Mouse (Mus musculus) CD4-positive helper T cell, adult 2 months (primary cell): ENCODE results near the gene Ttc34.

Experiments used
- DNase-seq: peaks from one replicate; pipeline ENCODE4 v3.0.0-alpha.2; 2012; ENCODE audit warnings: low read depth, missing footprints, low spot score

The Ttc34 gene

DNA sequence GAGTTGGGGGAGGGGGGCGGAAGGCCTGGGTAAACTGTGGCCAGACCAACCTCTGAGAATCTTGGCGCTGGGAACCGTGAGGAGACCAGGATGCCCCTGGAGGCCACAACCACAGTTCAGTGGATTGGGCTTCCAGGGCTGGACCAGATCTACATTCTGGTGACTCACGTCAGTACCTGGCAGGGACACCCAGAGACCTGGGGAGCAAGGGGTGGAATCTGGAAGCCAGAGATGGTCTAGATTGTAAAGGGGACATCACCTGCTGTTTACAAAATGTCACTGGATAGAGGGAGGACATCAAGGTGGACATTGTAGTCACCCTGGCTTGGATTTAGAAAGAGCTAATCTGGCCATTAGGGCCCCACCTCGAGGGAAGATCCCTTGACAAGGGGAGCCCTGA is 58.3 kb downstream of the Ttc34 start:
- DNase-seq = no peak

DNA sequence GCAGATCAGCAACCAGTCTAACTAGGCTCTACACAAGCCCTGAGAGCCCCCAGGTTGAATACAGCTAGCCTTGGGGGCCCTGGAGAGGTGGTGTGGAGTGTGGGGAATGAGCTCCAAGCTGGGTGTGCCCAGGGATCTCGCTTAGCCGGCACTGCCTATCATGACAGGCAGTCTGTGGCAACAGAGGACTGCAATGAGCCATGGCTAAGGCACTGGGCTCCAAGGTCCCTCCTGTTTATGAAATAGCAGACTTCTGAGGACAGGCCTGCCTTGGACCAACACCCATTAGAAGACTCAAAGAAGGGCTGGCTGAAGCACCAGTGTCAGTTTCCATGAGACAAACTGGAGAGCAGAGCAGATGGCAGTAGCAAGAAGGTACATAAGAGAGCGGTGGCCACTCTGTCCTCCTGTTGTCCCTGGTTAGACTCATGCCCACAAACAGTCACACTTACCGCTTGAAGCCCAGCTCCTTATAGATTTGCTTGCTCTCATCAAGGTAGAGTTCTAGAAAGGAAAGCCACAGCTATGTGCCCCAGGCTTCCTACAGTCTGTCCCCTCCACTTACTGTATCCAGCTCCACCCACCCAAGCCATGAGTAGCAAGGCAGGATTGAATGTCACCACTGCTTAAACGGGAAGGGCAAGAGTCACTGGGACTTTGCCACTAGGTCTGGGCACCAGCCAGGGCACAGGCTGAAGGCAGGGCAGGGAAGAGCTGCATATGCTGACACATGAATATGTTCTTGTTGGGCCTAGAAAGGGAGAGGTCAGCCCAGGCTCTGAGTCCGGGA is 60.6 kb downstream of the Ttc34 start:
- DNase-seq = no peak

DNA sequence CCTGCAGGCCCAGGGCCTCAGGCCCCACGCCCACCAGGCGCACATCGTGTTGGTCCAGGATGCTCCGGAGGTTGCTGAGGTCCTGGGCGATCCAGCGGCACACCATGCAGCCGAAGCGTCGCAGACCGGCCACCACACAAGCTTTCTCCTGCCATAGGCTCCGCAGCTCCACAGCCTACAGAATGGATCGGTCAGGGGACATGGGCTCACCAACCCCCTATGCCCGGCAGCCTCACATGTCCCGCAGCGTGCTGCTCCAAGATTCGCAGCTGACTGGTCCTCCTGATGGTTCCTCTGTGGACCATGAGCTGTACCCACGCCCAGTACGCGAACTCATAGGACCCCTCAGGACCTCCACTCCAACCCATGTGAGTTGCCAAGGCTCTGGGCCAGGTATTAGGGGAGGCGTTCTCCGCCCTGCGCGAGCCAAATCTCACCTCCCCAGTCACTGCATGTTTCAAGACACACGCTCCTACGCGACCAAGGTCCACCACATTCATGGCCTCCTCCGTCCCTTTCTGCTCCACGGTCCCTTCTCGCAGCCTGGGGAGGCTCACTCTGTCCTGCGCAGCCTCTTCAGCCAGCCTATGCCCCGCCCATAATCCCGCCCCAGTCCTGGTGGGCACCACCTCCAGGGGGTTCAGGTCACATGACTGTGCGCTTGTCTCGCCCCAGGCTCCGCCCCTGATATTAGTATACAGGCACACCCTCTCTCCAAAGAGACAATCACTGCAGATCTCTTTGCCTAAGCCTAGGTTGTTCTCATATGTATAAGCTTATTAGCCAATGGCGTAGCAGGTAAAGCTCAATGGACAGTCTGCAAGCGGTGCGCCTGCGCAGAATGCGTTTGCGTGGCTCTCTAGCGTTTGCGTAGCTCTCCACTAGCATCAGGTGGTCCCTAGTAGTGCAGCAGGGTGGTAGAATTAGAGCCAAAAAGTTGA is 61.5 kb downstream of the Ttc34 start, which contains the start of gene Fam213b:
Fam213b (minus strand) TSS at position 630 of the 941 bp plus-strand sequence.
- peak; percentile 87 for DNase-seq

DNA sequence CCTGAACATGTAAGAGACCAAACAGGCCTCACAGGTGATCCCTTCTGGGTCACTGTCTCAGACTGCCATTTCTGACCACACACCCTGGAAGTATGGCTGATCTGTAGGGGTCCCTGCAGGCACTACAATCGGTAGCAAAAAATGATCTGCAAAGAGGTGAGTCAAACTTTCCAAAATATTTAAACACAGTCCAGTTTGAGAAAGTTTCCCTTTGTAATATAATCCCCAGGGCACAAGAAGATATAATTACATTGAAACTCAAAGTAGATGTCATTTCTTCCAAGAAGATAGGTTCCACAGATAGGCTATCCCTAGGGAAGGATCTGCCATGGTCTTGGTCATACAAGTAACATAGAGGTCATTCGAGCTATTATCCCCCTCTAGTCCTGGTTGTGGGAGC is 65.1 kb downstream of the Ttc34 start:
- no peak for DNase-seq

DNA sequence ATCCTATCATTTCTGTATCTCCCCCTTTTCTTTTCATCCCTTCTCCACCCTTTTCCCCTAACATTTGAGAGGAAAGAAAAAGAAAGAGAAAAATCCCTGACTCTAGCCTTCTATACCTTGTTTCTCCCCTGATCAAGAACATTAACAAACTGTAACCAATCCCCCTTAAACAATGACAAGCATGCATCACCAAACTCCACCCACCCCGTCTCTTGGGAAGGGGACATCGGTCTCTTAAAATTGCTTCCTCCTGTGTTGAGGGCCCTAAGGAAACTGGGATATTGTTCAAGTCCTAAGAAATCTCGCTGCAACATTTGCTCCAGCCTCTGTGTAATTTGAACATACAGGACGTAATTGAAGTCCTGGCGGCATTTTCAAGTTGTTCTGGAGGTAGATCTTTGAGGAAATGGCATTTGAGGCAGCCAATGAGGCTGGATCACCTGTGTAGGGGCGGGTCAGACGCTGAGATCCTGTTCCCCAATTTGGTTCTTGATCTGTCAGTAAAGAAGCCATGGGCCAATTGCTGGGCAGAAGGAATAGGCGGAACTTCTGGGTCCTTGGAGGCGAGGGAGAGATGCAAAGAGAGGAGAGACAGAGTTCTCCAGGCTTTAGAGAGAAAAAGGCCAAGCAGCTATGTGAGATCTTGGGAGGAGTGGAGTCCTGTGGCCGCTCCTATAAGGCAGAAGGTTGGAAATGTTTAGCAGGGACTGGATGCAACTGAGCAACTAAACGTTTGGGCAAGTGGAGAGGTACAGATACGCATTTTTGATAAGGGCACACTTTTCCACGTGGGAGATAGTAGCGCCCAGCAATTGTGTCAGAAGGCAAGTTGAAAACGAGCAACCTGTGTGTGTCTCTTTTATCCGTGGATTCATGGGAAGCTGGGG is 67.2 kb downstream of the Ttc34 start:
- peak; percentile 94 for DNase-seq

DNA sequence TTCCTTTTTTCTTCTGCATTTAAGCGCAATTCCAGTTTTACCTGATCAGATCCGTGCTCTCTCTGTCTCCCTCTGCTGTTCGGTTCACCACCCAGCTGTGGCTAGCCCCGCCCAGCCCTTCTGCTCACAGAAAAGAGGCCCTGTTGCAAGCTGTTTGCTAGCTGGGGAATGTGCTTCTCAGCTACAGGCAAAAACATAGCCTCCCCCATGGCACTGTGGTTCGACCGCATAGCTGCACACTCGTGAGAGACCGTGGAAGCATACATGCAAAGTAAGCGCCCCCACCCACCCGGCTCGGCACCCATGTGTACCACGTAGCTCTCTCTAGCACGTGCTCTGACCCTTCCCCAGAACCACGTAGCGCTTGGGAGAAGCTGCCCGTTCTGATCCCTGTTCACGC is 70.6 kb downstream of the Ttc34 start:
- peak; percentile 77 for DNase-seq

DNA sequence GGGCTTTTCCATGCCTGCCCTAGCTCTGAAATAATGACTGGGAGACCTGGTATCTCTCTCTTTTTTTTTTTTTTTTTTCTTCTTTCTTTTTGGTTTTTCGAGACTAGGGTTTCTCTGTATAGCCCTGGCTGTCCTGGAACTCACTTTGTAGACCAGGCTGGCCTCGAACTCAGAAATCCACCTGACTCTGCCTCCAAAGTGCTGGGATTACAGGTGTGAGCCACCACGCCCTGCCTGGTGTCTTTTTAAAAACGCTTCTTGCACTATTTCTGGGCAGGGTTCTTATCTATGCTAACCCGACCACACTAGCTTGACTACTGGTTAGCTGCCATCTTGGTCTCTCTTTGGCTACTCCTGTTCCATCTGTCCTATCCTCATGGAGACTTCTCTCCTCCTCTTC is 71.2 kb downstream of the Ttc34 start:
- no peak for DNase-seq

DNA sequence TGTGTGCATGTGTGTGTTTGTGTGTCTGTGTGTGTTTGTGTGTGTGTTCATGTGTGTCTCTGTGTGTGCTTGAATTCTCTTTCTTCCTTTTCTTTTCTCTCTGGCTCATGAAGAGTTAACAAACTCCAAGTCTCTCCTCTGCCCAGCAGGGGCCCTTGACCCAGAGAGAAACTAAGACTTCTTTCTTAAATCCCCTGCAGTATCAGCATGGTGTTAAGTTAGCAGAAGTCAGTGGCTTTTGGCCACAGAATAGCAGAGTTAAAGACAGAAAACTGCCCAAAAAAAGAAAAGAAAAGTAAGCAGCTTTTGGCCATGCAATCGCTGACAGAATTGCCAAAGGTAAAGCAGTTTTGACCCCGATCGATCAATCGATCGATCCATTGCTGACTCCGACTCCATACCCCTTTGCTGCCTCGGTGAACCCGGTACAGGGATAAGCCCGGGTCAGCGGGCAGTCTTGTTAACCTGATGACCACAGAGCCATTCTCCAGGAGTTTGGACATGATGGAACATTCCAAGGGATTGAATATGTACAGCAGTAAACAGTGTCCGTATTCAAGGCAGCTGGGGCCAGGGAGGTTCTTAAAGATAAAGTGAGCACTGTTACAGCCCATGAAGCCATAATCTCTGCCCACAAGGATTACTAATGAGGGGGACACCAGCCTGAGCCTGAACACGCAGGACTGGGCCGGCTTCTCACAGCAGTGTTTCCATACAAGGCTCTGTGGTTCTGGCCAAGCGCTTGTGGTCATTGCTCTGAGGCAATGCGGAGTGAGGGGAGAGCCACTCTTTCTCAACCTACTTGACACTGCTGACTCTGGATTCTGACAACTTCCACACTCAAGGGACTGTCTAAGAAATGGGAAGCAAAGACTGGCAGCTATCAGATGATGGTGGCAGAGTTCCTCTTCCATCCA is 73.6 kb downstream of the Ttc34 start:
- DNase-seq = no peak

DNA sequence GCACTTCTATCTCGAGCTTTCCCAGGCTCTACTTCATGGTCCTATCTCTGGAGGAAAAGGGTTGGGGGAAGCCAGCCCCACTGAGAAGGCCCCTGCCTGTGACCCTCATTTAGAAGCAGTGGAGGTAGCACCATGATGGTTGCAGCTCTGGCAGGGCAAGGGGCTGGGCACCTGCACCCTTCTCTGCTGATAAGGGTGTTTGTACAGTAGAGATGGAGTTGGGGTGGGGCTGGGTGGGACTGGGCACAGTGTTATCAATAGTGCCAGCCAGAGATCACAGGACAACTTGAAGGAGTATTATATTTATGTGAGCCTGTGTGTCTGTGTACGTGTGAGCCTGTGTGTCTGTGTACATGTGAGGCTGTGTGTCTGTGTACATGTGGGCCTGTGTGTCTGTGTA is 74.4 kb downstream of the Ttc34 start:
- DNase-seq = no peak

DNA sequence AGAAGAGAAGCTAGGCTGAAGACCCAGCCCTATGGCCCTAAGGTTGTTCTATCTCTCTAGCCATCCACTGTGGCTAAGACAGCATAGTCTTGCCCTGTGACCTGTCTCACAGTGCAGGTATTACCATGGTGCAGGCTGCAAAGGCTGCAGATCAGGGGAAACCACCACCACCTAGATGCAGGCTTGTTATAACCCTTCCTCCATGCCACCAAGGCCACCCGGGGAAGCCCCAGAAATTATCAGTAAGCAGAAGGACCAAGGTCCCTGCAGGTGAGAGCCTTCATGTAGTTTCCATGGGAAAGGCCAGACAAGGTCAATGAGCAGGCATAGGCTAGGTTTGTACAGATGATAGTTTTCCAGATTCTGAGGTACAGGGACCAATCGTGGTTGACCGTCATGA is 76.6 kb downstream of the Ttc34 start:
- no peak for DNase-seq

DNA sequence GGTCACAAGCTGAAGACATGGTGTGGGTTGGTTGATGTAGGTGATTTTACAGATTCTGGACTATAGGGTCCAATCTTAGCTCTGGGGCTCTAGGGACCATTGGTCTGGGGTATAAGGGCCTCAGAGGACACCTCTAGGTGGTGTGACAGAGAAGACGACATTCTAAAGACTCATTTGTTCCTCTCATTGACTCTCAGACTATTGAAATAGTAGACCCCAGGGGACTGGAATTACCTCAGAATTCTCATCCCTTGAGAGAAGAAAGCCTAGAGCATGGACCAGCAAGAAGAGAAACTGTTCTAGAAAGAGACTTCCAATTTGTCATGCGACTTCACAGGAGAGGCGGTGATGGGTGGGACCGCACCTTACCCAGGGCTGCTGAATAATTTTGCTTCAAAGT is 77.0 kb downstream of the Ttc34 start:
- no peak for DNase-seq

DNA sequence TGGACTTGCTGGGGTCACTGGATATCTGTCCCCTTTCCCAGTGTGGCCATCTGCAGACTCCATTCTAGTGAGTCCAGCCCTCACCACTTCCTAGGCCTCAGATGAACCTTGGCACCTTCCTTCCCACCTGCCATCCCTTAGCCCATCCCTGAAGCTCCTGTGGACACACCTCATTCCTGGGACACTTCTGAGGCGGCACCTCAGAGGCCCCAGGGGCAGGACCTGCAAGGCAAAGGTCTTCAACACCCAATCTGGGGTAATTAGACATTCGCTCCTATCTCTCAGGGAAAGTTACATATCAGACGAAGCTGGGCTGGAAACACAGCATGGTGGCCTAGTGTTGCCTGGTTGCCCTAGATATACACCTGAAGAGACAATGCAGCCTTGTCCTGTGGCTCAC is 77.4 kb downstream of the Ttc34 start:
- no peak for DNase-seq

DNA sequence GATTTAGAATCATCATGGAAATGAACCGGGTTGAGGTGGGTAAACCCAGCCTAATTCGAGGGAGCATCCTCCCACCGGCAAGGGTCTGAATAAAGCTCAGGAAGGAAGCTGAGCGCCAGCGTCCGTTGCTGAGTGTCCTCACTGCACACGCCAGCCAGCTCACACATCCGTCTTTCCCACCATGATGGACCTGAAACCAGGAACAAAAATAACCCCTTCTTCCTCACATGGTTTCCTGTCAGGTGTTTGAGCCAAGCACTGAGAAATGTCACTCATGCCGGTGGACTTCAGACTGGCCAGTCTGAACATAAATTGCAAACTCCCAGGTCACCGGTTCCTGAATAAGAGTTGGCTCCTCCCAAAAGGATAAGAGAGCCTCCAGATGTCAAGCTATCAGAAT is 78.0 kb downstream of the Ttc34 start:
- no peak for DNase-seq

DNA sequence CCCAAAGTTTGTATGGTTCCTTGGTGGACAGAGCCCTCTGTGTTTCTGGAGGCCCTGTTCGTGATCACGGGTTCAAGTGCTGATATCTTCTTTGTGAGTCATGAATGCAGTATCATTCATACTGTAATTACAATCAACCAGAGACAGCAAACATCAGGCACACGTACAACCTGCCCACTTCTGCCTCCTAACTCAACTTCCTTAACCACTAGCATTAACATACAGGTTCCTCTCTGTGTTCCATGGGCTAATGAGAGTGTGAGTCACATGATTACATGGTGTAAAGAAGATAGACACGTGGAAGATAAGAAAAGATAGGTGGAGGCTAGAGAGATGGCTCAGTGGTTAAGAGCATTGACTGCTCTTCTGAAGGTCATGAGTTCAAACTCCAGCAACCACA is 79.4 kb downstream of the Ttc34 start:
- DNase-seq = no peak
